Mouse (Mus musculus) testis, adult 2 months (tissue): Measurements from ENCODE around the gene Uchl1. TPM values are rescaled to one million over a fixed set of nuclear protein-coding genes. Genes with fewer than 3 reads are reported as not detected.

Experiments
- H3K27ac ChIP-seq: fragments of 200-500 bp; 2 replicates; pipeline ENCODE4 v1.5.1; 2012; ENCODE audit warnings: low read depth, low read length; ENCODE audit not compliant: control insufficient read depth, insufficient read depth
- H3K27me3 ChIP-seq: fragments of 200-500 bp; 2 replicates; pipeline ENCODE4 v1.6.1; 2012; ENCODE audit warnings: mild to moderate bottlenecking, low read length, moderate library complexity; ENCODE audit not compliant: control insufficient read depth, insufficient read depth
- H3K36me3 ChIP-seq: fragments of 200-500 bp; 2 replicates; pipeline ENCODE4 v1.6.1; 2012; ENCODE audit warnings: mild to moderate bottlenecking, low read length; ENCODE audit not compliant: control insufficient read depth, insufficient read depth
- H3K4me1 ChIP-seq: fragments of 200-500 bp; 2 replicates; pipeline ENCODE4 v1.6.1; 2012; ENCODE audit warnings: low read length; ENCODE audit not compliant: control insufficient read depth, insufficient read depth
- H3K4me3 ChIP-seq: fragments of 200-500 bp; 2 replicates; pipeline ENCODE4 v1.5.1; 2012; ENCODE audit warnings: low read depth, mild to moderate bottlenecking, low read length, moderate library complexity, mixed read lengths; ENCODE audit not compliant: control insufficient read depth
- CTCF ChIP-seq: fragments of 200-500 bp; IDR thresholded peaks from 2 replicates; pipeline ENCODE4 v1.5.1; 2012; ENCODE audit warnings: low read depth, mild to moderate bottlenecking, inconsistent platforms, low read length, moderate library complexity; ENCODE audit not compliant: control insufficient read depth, insufficient read depth, insufficient replicate concordance
- POLR2A ChIP-seq: fragments of 200-500 bp; IDR thresholded peaks from 2 replicates; pipeline ENCODE4 v1.6.1; 2012; ENCODE audit warnings: low read depth, mild to moderate bottlenecking, inconsistent platforms, low read length, moderate library complexity; ENCODE audit not compliant: control insufficient read depth
- polyA plus RNA-seq: library from polyadenylated mRNA; depleted of rRNA; stranded (reverse); fragments of >200 nt; gene quantifications from 2 replicates; pipeline ENCODE4 v1.2.3, GENCODE M21; 2012; rRNA removed

The Uchl1 gene
- 78.5 and 98.7 TPM in 2 replicates for polyA plus RNA-seq

DNA sequence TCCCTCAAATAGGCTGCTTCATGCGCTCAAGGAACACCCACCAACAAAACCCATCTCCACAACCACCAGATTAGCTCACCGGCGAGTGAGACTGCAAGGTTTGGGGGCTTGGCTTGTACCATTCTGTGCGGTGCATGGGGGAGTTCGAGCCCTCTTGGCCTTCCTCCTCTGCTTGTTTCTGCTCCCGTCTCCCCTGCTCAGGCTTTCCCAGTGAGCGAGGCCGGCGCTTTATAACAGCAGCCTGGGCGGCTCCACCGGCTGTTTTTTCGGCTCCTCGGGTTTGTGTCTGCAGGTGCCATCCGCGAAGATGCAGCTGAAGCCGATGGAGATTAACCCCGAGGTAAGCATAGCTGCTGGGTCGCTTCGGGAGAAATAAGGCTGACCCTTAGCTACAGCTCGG is at the start of gene Uchl1:
Gene Uchl1, plus strand, starts transcription at position 109 of the 400 bp plus-strand sequence.
- Histone ChIP-seq H3K36me3 (no peaks in the 10 kb centered on the region), H3K4me3 (peak within 1 kb of the TSS; percentile 84), H3K27ac (peak within 1 kb of the TSS; percentile 30; the same call in 1 of the 2 replicates), H3K4me1 (peaks cover 11% of the 10 kb centered on the region), H3K27me3 (no peaks in the 10 kb centered on the region)
- TF ChIP-seq CTCF (no peak), POLR2A (peak; percentile 52; the same call in 1 of the 2 replicates)

DNA sequence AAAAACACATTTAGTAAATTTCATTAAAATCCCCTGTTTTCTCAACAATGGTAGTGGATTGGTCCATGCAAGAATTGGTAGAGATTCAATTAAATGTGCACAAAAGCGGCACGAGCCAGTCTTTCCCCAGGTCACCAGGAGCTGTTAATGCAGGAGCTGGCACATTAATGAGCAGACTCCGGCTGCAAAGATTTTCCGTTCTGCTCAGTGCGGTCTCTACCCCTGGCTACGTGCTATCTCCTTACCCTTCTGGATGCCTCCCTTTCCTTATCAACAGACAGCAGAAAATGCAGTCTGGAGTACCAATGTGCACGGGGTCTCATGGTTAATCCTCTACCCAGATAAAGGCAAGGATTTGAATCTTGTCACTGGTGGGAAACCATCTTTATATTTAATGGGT is 48.1 kb upstream of the Uchl1 start:
- Histone ChIP-seq H3K27ac (no peak overlapping the region), H3K36me3 (no peaks in the 10 kb centered on the region), H3K4me3 (no peak overlapping the region), H3K4me1 (no peaks in the 10 kb centered on the region), H3K27me3 (no peaks in the 10 kb centered on the region)
- TF ChIP-seq CTCF (no peak), POLR2A (no peak)

DNA sequence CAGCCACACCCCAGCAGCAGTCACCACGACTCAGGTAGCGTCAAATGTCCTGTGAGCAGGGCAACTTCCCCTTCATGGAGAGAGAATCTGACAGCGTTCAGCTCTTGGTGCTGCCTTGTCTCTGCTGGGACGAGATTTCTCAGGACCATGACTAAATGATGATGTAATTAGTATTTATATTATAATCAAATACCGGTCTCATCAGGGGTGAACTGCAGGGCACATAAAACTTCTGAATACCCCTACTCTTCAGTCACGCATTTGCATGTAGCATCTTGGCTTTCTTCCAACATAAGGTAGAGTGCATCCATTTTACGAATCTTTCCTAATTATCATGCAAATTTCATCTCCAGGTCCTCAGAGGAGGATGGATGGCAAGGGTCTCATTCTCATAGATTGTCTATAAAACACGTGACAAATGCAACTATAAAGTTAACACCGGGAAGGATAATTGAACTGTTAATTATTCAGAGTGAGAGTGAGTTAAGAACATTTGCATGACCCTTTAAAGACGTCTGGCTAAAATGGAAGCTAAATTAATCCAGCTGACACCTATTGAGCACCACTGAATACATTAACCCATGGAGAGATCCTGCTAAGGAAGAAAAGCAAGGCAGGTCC is 40.3 kb upstream of the Uchl1 start:
- TF ChIP-seq POLR2A (no peak), CTCF (no peak)
- Histone ChIP-seq H3K4me3 (no peak overlapping the region), H3K27me3 (no peaks in the 10 kb centered on the region), H3K27ac (no peak overlapping the region), H3K4me1 (no peaks in the 10 kb centered on the region), H3K36me3 (no peaks in the 10 kb centered on the region)

DNA sequence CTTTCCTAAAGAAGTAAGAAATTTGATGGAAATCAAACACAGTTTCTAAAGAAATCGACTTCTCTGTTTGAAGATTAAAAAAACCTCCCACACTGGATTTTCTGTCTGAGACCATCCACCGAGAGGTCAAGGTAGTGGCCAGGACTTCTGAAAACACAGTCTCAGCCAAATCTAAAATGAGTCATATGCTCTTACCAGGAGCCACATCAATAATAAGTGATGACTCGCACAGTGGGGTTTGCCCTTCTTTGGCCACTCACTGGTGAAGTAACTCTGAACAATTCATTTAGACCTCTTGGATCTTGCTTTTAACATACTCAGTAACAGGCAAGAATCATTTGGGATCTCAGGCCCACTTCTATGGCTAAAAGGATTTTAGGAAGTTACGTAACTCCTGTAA is 33.7 kb upstream of the Uchl1 start:
- H3K4me3 ChIP-seq, result no peak overlapping the region
- no peak for TF ChIP-seq CTCF
- TF ChIP-seq POLR2A, result no peak
- no peaks in the 10 kb centered on the region for H3K36me3 ChIP-seq
- H3K27me3 ChIP-seq, result no peaks in the 10 kb centered on the region
- no peak overlapping the region for H3K27ac ChIP-seq
- H3K4me1 ChIP-seq, result no peaks in the 10 kb centered on the region

DNA sequence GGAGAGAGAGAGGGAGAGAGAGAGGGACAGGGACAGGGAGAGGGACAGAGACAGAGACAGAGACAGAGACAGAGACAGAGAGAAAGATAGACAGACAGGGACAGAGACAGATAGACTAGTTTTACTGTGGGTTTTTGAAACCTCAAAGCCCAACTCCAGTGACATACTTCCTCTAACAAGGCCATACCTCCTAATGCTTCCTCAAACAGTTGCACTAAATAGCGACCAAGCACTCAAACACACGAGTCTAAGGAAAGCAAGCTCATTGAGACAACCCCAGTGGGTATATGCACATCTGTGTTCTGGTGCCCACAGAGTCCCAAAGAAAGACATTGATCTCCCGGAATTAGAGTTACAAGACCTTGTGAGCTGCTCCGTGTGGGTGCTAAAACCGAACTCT is 32.6 kb upstream of the Uchl1 start:
- Histone ChIP-seq H3K27me3 (no peaks in the 10 kb centered on the region), H3K4me3 (no peak overlapping the region), H3K27ac (no peak overlapping the region), H3K4me1 (no peaks in the 10 kb centered on the region), H3K36me3 (no peaks in the 10 kb centered on the region)
- no peak for TF ChIP-seq CTCF
- TF ChIP-seq POLR2A, result no peak

DNA sequence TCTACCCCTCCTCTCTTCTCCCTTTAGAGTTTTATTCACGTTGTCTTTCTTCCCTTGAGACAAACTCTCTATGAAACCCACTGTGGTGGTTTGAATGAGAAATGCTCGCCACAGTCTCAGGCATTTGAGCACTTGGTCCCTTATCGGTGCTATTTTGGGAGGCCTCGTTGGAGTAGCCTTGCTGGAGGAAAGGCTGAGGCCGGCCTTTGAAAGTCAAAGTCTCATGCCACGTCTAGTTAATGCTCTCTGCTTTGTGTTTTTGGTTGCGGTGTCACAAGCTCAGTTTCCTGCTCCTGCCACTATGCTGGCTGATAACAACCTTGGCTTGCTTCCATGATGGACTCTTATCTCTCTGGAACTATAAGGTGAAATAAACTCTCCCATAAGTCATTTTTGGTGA is 28.4 kb upstream of the Uchl1 start:
- Histone ChIP-seq H3K4me1 (no peaks in the 10 kb centered on the region), H3K36me3 (no peaks in the 10 kb centered on the region), H3K27me3 (no peaks in the 10 kb centered on the region), H3K27ac (no peak overlapping the region), H3K4me3 (no peak overlapping the region)
- TF ChIP-seq CTCF (no peak), POLR2A (no peak)

DNA sequence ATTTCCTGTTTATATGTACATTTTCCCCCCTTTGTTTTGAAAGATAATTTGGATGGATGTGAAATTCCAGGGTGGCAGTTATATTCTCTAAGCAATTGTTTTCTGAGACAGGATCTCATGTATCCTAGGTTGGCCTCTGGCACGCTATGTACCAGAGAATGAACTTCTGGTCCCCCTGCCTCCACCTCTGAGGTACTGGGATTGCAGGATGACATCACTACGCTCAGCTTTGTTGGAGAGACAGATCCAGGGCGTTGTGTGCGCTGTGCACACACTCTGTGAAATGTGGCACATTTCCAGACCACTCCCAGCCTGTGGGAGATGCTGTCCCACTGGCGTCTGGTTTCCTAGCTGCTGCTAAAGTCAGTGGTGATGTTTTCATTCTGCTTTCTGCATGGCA is 21.7 kb upstream of the Uchl1 start:
- no peak for TF ChIP-seq POLR2A
- no peak for TF ChIP-seq CTCF
- no peak overlapping the region for H3K27ac ChIP-seq
- no peaks in the 10 kb centered on the region for H3K27me3 ChIP-seq
- H3K36me3 ChIP-seq, result no peaks in the 10 kb centered on the region
- no peak overlapping the region for H3K4me3 ChIP-seq
- no peaks in the 10 kb centered on the region for H3K4me1 ChIP-seq

DNA sequence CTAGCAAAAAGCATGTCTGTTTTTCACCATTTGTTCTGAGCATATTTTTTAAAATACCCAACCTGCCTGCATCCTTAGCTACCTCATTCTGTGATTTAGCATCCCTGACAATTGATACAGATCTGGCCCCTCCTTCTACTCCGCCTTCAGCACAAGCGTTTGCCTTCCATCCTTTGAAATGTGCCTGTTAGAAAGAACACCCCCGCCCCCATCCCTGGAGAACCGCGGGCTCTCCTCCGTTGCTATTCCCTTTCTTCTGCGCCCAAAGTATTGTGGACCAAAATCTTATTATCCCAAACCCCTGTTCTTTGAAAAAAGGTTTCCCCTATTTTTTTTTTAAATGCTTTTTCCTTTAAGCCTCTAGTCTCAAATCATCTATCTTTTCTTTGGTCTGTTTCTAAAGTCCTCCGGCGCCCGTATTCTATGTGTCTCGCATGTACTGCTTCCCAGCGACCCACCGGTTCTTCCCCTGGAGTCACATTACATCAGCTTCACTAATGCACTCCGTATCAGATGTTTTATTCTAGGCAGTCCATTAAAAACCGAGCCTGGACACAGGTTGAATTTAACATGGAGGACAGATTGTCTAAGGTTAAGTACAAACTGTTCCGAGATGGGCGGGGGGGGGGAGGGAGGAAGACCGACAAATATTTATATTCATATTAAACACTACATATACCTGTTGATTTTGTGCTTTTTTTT is 551 bp upstream of the Uchl1 start:
- no peaks in the 10 kb centered on the region for H3K27me3 ChIP-seq

More for the DNA sequence above, 551 bp upstream of the Uchl1 start:
- TF ChIP-seq CTCF (no peak), POLR2A (no peak)
- H3K27ac ChIP-seq, result no peak overlapping the region
- H3K4me1 ChIP-seq, result peaks cover 11% of the 10 kb centered on the region
- H3K36me3 ChIP-seq, result no peaks in the 10 kb centered on the region
- H3K4me3 ChIP-seq, result peak overlapping the region; percentile 84
